Mouse (Mus musculus): Measurements from ENCODE around the gene Btg2.

- TF ChIP-seq USF1 (IDR thresholded peaks at IDR 0.05; ENCODE audit: low read depth) = no peak
- TF ChIP-seq POLR2AphosphoS2 (IDR thresholded peaks at IDR 0.05; ENCODE audit: insufficient read length, low read depth) = no peak
- TF ChIP-seq POLR2A (IDR thresholded peaks at IDR 0.05; ENCODE audit: insufficient read length, low read depth) = no peak
- TF ChIP-seq TCF12 (IDR thresholded peaks at IDR 0.05; ENCODE audit: insufficient read depth, poor library complexity, severe bottlenecking) = no peak
- TF ChIP-seq E2F4 (IDR thresholded peaks at IDR 0.05; ENCODE audit: insufficient read depth) = no peak
- no peak for TF ChIP-seq REST (IDR thresholded peaks at IDR 0.05; ENCODE audit: insufficient read depth, insufficient read length)
- no peak for TF ChIP-seq MAX (IDR thresholded peaks at IDR 0.05; ENCODE audit: low read depth)
- TF ChIP-seq MYOG (IDR thresholded peaks at IDR 0.05; ENCODE audit: control insufficient read depth in 1 of 3, insufficient read depth in 1 of 3, insufficient read length in 2 of 3, low read depth in 2 of 3) = no peak
- TF ChIP-seq SRF (IDR thresholded peaks at IDR 0.05; ENCODE audit: control insufficient read depth, insufficient read length, low read depth) = no peak
- TF ChIP-seq TCF3 (IDR thresholded peaks at IDR 0.05; ENCODE audit: insufficient read length, low read depth) = no peak
These were observed 32.9 kb downstream of the Btg2 start for GRCm38 (mm10) chr1:134045971-134046370.

All from myocyte (in vitro differentiated cells).